Mouse (Mus musculus): Measurements from ENCODE around the gene Rab3d. TPM values are rescaled to one million over a fixed set of nuclear protein-coding genes. Genes with fewer than 3 reads are reported as not detected.

Gene Rab3d
- polyA plus RNA-seq, 1 experiment from 2014 or later: 20.2 TPM

Other genes starting within 250 kb of the Rab3d start
- gene Ldlr, start 194.7 kb downstream of the Rab3d start, polyA plus RNA-seq (2015; fragmentation: Nextera tagmentation; extraction: Ambion mirVana): 38.9 and 39.5 TPM in 2 replicates
- 154 TPM in 2 replicates for gene Spc24, start 157.9 kb downstream of the Rab3d start, polyA plus RNA-seq (2015; fragmentation: Nextera tagmentation; extraction: Ambion mirVana)
- gene Kank2, start 119.4 kb downstream of the Rab3d start, polyA plus RNA-seq (2015; fragmentation: Nextera tagmentation; extraction: Ambion mirVana): 27.7 and 30.0 TPM in 2 replicates
- 2.1 and 2.3 TPM in 2 replicates for gene Angptl8, start 82.7 kb downstream of the Rab3d start, polyA plus RNA-seq (2015; fragmentation: Nextera tagmentation; extraction: Ambion mirVana)
- gene Dock6, start 65.6 kb downstream of the Rab3d start, polyA plus RNA-seq (2015; fragmentation: Nextera tagmentation; extraction: Ambion mirVana): 62.0 and 68.0 TPM in 2 replicates
- gene Ccdc159, start 9.3 kb upstream of the Rab3d start, polyA plus RNA-seq (2015; fragmentation: Nextera tagmentation; extraction: Ambion mirVana): 3.2 and 4.6 TPM in 2 replicates
- 51.9 and 52.6 TPM in 2 replicates for gene Tmem205, start 9.4 kb upstream of the Rab3d start, polyA plus RNA-seq (2015; fragmentation: Nextera tagmentation; extraction: Ambion mirVana)
- gene Plppr2, start 18.8 kb upstream of the Rab3d start, polyA plus RNA-seq (2015; fragmentation: Nextera tagmentation; extraction: Ambion mirVana): 7.8 and 8.0 TPM in 2 replicates
- 6.5 and 6.7 TPM in 2 replicates for gene Swsap1, start 37.6 kb upstream of the Rab3d start, polyA plus RNA-seq (2015; fragmentation: Nextera tagmentation; extraction: Ambion mirVana)
- 6.8 and 7.3 TPM in 2 replicates for gene Epor, start 45.3 kb upstream of the Rab3d start, polyA plus RNA-seq (2015; fragmentation: Nextera tagmentation; extraction: Ambion mirVana)
- 4.9 and 7.2 TPM in 2 replicates for gene Rgl3, start 71.3 kb upstream of the Rab3d start, polyA plus RNA-seq (2015; fragmentation: Nextera tagmentation; extraction: Ambion mirVana)
- 3.9 and 4.4 TPM in 2 replicates for gene Ccdc151, start 84.4 kb upstream of the Rab3d start, polyA plus RNA-seq (2015; fragmentation: Nextera tagmentation; extraction: Ambion mirVana)
- 127 and 137 TPM in 2 replicates for gene Prkcsh, start 84.6 kb upstream of the Rab3d start, polyA plus RNA-seq (2015; fragmentation: Nextera tagmentation; extraction: Ambion mirVana)
- 0.25 and 0.51 TPM in 2 replicates for gene Elavl3, start 133.8 kb upstream of the Rab3d start, polyA plus RNA-seq (2015; fragmentation: Nextera tagmentation; extraction: Ambion mirVana)
- not detected in 2 replicates for gene Gm49318, start 153.1 kb upstream of the Rab3d start, polyA plus RNA-seq (2015; fragmentation: Nextera tagmentation; extraction: Ambion mirVana)
- 13.4 and 15.3 TPM in 2 replicates for gene Zfp653, start 153.2 kb upstream of the Rab3d start, polyA plus RNA-seq (2015; fragmentation: Nextera tagmentation; extraction: Ambion mirVana)
- 33.2 and 33.9 TPM in 2 replicates for gene Ecsit, start 167.2 kb upstream of the Rab3d start, polyA plus RNA-seq (2015; fragmentation: Nextera tagmentation; extraction: Ambion mirVana)
- 60.9 and 71.5 TPM in 2 replicates for gene Cnn1, start 181.0 kb upstream of the Rab3d start, polyA plus RNA-seq (2015; fragmentation: Nextera tagmentation; extraction: Ambion mirVana)
- gene Elof1, start 199.0 kb upstream of the Rab3d start, polyA plus RNA-seq (2015; fragmentation: Nextera tagmentation; extraction: Ambion mirVana): 196 and 210 TPM in 2 replicates
- gene Acp5, start 217.5 kb upstream of the Rab3d start, polyA plus RNA-seq (2015; fragmentation: Nextera tagmentation; extraction: Ambion mirVana): 6.2 and 6.4 TPM in 2 replicates
- gene Pigyl, start 238.7 kb upstream of the Rab3d start, polyA plus RNA-seq (2015; fragmentation: Nextera tagmentation; extraction: Ambion mirVana): 77.3 and 84.7 TPM in 2 replicates